Mouse (Mus musculus) ES-E14 (cell line): Measurements from ENCODE around the gene Cnot3. TPM values are rescaled to one million over a fixed set of nuclear protein-coding genes. Genes with fewer than 3 reads are reported as not detected.
"Not testable (repeated sequence)": the region's sequence is repeated elsewhere in the genome, so short reads cannot be mapped to it uniquely, and the experiment has no call there.

Experiments used
- DNase-seq: peaks from one replicate; pipeline ENCODE4 v3.0.0-alpha.2; 2013; ENCODE audit warnings: low read depth, low spot score
- H3K27ac ChIP-seq: 2 replicates; pipeline ENCODE4 v1.5.1; 2012; ENCODE audit warnings: low read depth, mild to moderate bottlenecking, low read length, moderate library complexity, mixed read lengths; ENCODE audit not compliant: poor library complexity, insufficient read depth, severe bottlenecking
- H3K36me3 ChIP-seq: 2 replicates; pipeline ENCODE4 v1.6.1; 2012; ENCODE audit warnings: mild to moderate bottlenecking, low read length, moderate library complexity, mixed read lengths; ENCODE audit not compliant: control insufficient read depth, poor library complexity, insufficient read depth, severe bottlenecking
- H3K4me1 ChIP-seq, 2 experiments: fragments of 150-350 bp in 1 of 2; sonication (generic) in 1 of 2; 2 replicates each; pipeline ENCODE4 v1.6.1; 2012; ENCODE audit warnings: low read length in 2 of 2, mild to moderate bottlenecking in 1 of 2, mixed read lengths in 1 of 2; ENCODE audit not compliant: control insufficient read depth in 2 of 2, insufficient read depth in 2 of 2, poor library complexity in 1 of 2
- H3K4me3 ChIP-seq, 2 experiments: fragments of 150-350 bp in 1 of 2; sonication (generic) in 1 of 2; 2 replicates each; pipeline ENCODE4 v1.5.1; 2012; ENCODE audit warnings: low read length in 2 of 2, low read depth in 1 of 2, mild to moderate bottlenecking in 1 of 2, mixed read lengths in 1 of 2; ENCODE audit not compliant: insufficient read depth in 1 of 2, poor library complexity in 1 of 2, severe bottlenecking in 1 of 2
- H3K9ac ChIP-seq: 2 replicates; pipeline ENCODE4 v1.6.1; 2012; ENCODE audit warnings: low read depth, mild to moderate bottlenecking, low read length, mixed read lengths; ENCODE audit not compliant: poor library complexity, insufficient read depth, severe bottlenecking
- H3K9me3 ChIP-seq: fragments of 150-350 bp; sonication (generic); 2 replicates; pipeline ENCODE4 v1.6.1; 2012; ENCODE audit warnings: low read depth, mild to moderate bottlenecking, low read length; ENCODE audit not compliant: control insufficient read depth, insufficient read depth
- CHD2 ChIP-seq: IDR thresholded peaks from 2 replicates; pipeline ENCODE4 v1.6.1; 2014; ENCODE audit warnings: mild to moderate bottlenecking, low read depth, low read length, inconsistent platforms
- HCFC1 ChIP-seq: IDR thresholded peaks from 2 replicates; pipeline ENCODE4 v1.6.1; 2012; ENCODE audit warnings: low read length, inconsistent platforms, borderline replicate concordance; ENCODE audit not compliant: insufficient read depth
- MAFK ChIP-seq: IDR thresholded peaks from 2 replicates; pipeline ENCODE4 v1.6.1; 2014; ENCODE audit warnings: mild to moderate bottlenecking, low read depth, low read length, inconsistent platforms; ENCODE audit not compliant: insufficient read depth
- ZC3H11A ChIP-seq: IDR thresholded peaks from 2 replicates; pipeline ENCODE4 v1.6.1; 2012; ENCODE audit warnings: low read depth, mild to moderate bottlenecking, inconsistent platforms, low read length, borderline replicate concordance
- ZNF384 ChIP-seq: IDR thresholded peaks from 2 replicates; pipeline ENCODE4 v1.6.1; 2012; ENCODE audit warnings: low read depth, low read length, inconsistent platforms
- in situ Hi-C, 2 experiments: fragments of 600-800 bp; cut with MboI; formaldehyde crosslinking; loops; one replicate each; pipeline ENCODE4 v1.15.1; 2025; ENCODE audit warnings: low sequenced_read_pairs in 2 of 2, inconsistent platforms in 1 of 2; ENCODE audit not compliant: unreplicated experiment in 2 of 2
- total RNA-seq: library from RNA; depleted of rRNA; stranded (reverse); fragments of 300-350 nt; gene quantifications from 2 replicates; pipeline ENCODE4 v1.2.3, GENCODE M21; 2012

The Cnot3 gene
- total RNA-seq, 1 experiment, result 47.3 TPM

DNA sequence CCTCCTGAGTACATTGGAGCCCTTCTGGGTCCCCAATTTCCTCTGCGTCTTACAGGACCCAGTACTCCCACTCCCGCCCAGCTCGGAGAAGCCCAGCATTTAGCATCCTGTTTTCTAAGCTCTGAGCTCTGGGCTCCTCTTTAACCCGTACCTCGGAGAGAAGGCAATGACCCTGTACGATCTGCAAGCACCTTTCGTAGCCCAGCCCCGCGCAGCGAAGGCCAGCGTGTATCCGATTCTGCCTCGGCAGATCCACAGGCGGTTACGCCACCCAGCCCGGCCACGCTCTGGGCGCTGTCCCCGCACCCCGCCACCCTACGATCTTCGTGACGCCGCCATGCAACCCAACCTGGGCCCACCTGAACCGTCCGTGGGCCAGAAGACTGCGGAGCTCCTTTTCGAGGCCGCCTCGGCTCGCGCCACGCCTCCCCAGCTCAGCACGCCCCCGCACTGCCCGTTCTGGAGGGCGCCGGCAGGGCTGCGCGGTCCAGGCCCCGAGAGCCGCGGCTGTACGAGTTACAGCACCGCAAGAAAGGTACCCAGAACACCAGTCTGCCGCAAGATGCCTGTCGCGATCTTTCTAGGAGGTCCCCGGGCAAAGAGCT is 47.4 kb downstream of the Cnot3 start, which contains the start of gene Tsen34:
Tsen34 (plus strand) TSS at position 482 of the 605 bp plus-strand sequence.
- H3K36me3 ChIP-seq, result peaks cover 3% of the 10 kb centered on the region; the same call in 1 of the 2 replicates
- in situ Hi-C loops, result no loop called here
- 0 out of 4 replicates have a peak, but pooled peaks cover 0 to 2% of the 10 kb centered on the region in 2 experiments for H3K4me1 ChIP-seq
- H3K4me3 ChIP-seq, result peak within 1 kb of the TSS; percentile 86 to 93
- H3K27ac ChIP-seq, result peak within 1 kb of the TSS; percentile 89
- TF ChIP-seq CHD2, result no peak; the same call in 1 of the 2 replicates
- no peak for TF ChIP-seq ZNF384
- no peak for TF ChIP-seq HCFC1
- no peak for TF ChIP-seq MAFK
- TF ChIP-seq ZC3H11A, result no peak
- no peak for DNase-seq
- no peaks in the 10 kb centered on the region for H3K9me3 ChIP-seq
- peak within 1 kb of the TSS; percentile 90 for H3K9ac ChIP-seq

DNA sequence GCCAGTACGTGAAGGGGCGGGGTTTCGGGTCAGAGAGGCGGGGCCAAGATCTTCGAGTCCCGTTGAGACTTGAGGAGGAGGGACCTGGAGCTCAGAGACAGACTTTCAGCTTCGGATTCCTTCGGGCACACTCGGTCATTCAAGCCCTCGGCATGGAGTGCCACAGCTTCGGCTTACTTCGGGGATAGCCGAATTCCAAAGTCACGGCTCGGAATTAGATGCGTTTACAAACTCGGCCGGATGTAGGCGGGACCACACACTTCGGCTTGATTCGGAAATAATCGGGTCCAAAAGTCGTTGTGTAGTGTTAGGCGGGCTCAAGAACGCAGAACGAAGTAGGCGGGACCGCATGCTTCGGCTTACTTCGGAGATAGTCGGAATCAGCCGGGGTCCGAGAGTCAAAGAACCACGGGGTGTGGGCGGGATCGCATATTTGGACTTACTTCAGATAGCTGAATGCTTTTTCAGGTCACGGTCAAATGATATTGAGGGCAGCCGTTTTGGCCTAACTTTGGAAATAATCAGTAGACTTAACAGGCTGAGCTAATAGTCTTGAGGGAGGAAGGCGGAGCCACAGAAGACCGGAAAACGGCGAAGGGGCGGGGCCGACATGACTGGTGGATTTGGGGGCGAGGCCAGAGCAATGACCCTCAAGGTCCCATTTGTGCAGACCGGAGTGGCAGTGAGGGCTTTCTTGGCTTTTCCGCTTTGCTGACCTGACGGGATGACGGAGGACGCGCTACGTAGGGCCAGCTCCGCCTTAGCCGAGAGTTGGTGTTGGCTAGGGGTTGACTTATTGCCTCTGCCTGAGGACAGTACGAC is 48.1 kb downstream of the Cnot3 start, which contains the start of gene Mboat7:
Mboat7 (minus strand) TSS at position 537 of the 822 bp plus-strand sequence.
- no peak for TF ChIP-seq ZNF384
- TF ChIP-seq HCFC1, result peak; percentile 26; the same call in 1 of the 2 replicates
- TF ChIP-seq MAFK, result no peak
- no peak for TF ChIP-seq ZC3H11A
- TF ChIP-seq CHD2, result no peak
- Histone ChIP-seq H3K9me3 (no peaks in the 10 kb centered on the region), H3K9ac (peak within 1 kb of the TSS; percentile 90), H3K36me3 (peaks cover 4% of the 10 kb centered on the region), H3K27ac (peak within 1 kb of the TSS; percentile 89), H3K4me1 (0 out of 4 replicates have a peak, but pooled peaks cover 0 to 2% of the 10 kb centered on the region in 2 experiments), H3K4me3 (peak within 1 kb of the TSS; percentile 86 to 93)
- in situ Hi-C loops, result no loop called here
- DNase-seq, result peak; percentile 99

- Histone ChIP-seq H3K27ac (peak overlapping the region; percentile 85), H3K4me1 (0 out of 4 replicates have a peak, but pooled peaks cover 0 to 2% of the 10 kb centered on the region in 2 experiments), H3K9ac (peak overlapping the region; percentile 89), H3K9me3 (no peaks in the 10 kb centered on the region), H3K4me3 (peak overlapping the region; percentile 86 to 93), H3K36me3 (peaks cover 4% of the 10 kb centered on the region)
- TF ChIP-seq ZNF384 (no peak), MAFK (no peak), CHD2 (no peak), HCFC1 (no peak), ZC3H11A (no peak)
- DNase-seq, result peak; percentile 77
- in situ Hi-C loops, result no loop called here
These were observed 48.7 kb downstream of the Cnot3 start for GRCm38 (mm10) chr7:3693809-3694075.

GRCm38 (mm10) chr7:3694076-3694948 is 49.2 kb downstream of the Cnot3 start:
- H3K36me3 ChIP-seq, result peaks cover 4% of the 10 kb centered on the region
- H3K4me1 ChIP-seq, result 0 out of 4 replicates have a peak, but pooled peaks cover 0 to 2% of the 10 kb centered on the region in 2 experiments
- TF ChIP-seq ZC3H11A, result no peak
- no peak for TF ChIP-seq ZNF384
- H3K9me3 ChIP-seq, result no peaks in the 10 kb centered on the region
- H3K4me3 ChIP-seq, result peak overlapping the region; percentile 86 to 93
- in situ Hi-C loops, result no loop called here
- peak overlapping the region; percentile 89 for H3K9ac ChIP-seq
- H3K27ac ChIP-seq, result peak overlapping the region; percentile 85
- DNase-seq, result peak; percentile 84

- H3K9me3 ChIP-seq, DNase-seq, H3K4me1 ChIP-seq, in situ Hi-C loops, H3K36me3 ChIP-seq: not testable (repeated sequence)
- Histone ChIP-seq H3K9ac (peak overlapping the region; percentile 89), H3K4me3 (peak overlapping the region; percentile 86 to 93), H3K27ac (peak overlapping the region; percentile 64; the same call in 1 of the 2 replicates)
These were observed 49.9 kb downstream of the Cnot3 start for GRCm38 (mm10) chr7:3694949-3695305.
